ENCODE assay signal across 13 mouse cellular contexts in the genomic region with DNA sequence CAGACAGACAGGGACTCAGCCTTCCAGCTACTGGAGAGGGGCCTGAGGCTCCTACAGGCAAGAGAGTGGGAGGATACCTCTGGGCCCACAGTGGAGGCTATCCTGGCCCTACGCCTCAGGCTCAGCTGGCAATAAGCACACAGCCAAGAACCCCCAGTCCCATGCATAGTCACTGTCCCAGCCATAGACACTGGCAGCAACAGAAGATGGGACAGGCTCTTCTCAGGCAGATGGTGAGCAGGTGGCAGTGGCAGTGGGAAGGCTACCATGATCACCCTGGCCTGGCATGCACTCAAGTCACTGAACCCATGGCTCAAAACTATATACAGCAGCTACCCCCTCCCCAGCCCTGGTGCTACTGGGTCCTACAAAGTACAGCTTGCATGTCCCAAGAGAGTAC.
DNase-seq lines count a peak whose midpoint lies in the region; ATAC-seq lines count a peak whose summit lies in the region.
"Had no signal": no experiment of that assay in that cellular context is flagged by ENCODE, and none has a peak within 500 bp of the region (broad histone marks: within the 10 kb centered on the region; RNA-seq: fewer than 3 reads in every experiment).

No protein-coding gene starts in this region.

- no peaks in the 10 kb centered on the region for H3K9me3 ChIP-seq in kidney, embryonic 16.5 days (ENCODE audit: low read length)
- no peaks in the 10 kb centered on the region for H3K9me3 ChIP-seq in intestine, embryonic 15.5 days
- H3K9me3 ChIP-seq: embryonic facial prominence, embryonic 15.5 days; liver, embryonic 15.5 days had no signal

- no peaks in the 10 kb centered on the region for H3K4me1 ChIP-seq in kidney, embryonic 16.5 days (ENCODE audit: insufficient read depth, low read length)
- no peaks in the 10 kb centered on the region for H3K4me1 ChIP-seq in intestine, embryonic 15.5 days (replicated peaks)
- H3K4me1 ChIP-seq: embryonic facial prominence, embryonic 15.5 days; liver, embryonic 15.5 days had no signal

- H3K36me3 ChIP-seq in kidney, embryonic 16.5 days (ENCODE audit: insufficient read depth, low read length), result no peaks in the 10 kb centered on the region
- H3K36me3 ChIP-seq in intestine, embryonic 15.5 days, result no peaks in the 10 kb centered on the region
- H3K36me3 ChIP-seq: embryonic facial prominence, embryonic 15.5 days; liver, embryonic 15.5 days had no signal

- no peak overlapping the region for H3K4me2 ChIP-seq in kidney, embryonic 16.5 days (replicated peaks; ENCODE audit: low read depth, low read length)
- no peak overlapping the region for H3K4me2 ChIP-seq in intestine, embryonic 15.5 days (replicated peaks)
- H3K4me2 ChIP-seq: embryonic facial prominence, embryonic 15.5 days; liver, embryonic 15.5 days had no signal

- H3K27me3 ChIP-seq in kidney, embryonic 16.5 days (ENCODE audit: insufficient read depth, low read length), result no peaks in the 10 kb centered on the region
- no peaks in the 10 kb centered on the region for H3K27me3 ChIP-seq in intestine, embryonic 15.5 days (replicated peaks)
- H3K27me3 ChIP-seq: embryonic facial prominence, embryonic 15.5 days; liver, embryonic 15.5 days; Patski had no signal

- H3K9ac ChIP-seq in kidney, embryonic 16.5 days (replicated peaks; ENCODE audit: low read length), result no peak overlapping the region
- H3K9ac ChIP-seq in intestine, embryonic 15.5 days, result no peak overlapping the region
- H3K9ac ChIP-seq: embryonic facial prominence, embryonic 15.5 days; forebrain, postnatal 0 days; liver, embryonic 15.5 days had no signal

- ATAC-seq in kidney, embryonic 16.5 days (ENCODE audit: low FRiP score, low TSS enrichment), result no peak
- no peak for ATAC-seq in activated CD4-positive, CD25-positive, alpha-beta regulatory T cell, adult 4 months
- ATAC-seq in intestine, embryonic 15.5 days, result no peak
- ATAC-seq: Patski had no signal

- H3K27ac ChIP-seq in kidney, embryonic 16.5 days (ENCODE audit: low read length), result no peak overlapping the region
- no peak overlapping the region for H3K27ac ChIP-seq in intestine, embryonic 15.5 days
- H3K27ac ChIP-seq: embryonic facial prominence, embryonic 15.5 days; liver, embryonic 15.5 days; macrophage had no signal

- no peak overlapping the region for H3K4me3 ChIP-seq in kidney, embryonic 16.5 days (ENCODE audit: low read length)
- H3K4me3 ChIP-seq in intestine, embryonic 15.5 days (replicated peaks), result no peak overlapping the region
- H3K4me3 ChIP-seq: embryonic facial prominence, embryonic 15.5 days; liver, embryonic 15.5 days had no signal

- DNase-seq in adrenal gland, adult (ENCODE audit: inconsistent age in 2 of 2, low spot score in 1 of 2), result peak; percentile 20 to 38
- no peak for DNase-seq in adrenal gland, adult 8-10 months
- DNase-seq in brain, adult 2 months (ENCODE audit: low read depth, low spot score), result peak; percentile 94
- DNase-seq in cerebellum, postnatal 14 days, result peak; percentile 92 to 95
- peak; percentile 57 for DNase-seq in layer of hippocampus, adult 9-10 months (ENCODE audit: low spot score)

- WGBS in kidney, embryonic 16.5 days, result 75% methylated on average over 1 of the region's 1 CpGs
- 88% methylated on average over 1 of the region's 1 CpGs for WGBS in intestine, embryonic 15.5 days
